Mouse (Mus musculus): ENCODE measurements around the gene Vmn2r66.

Vmn2r66 gene

GRCm38 (mm10) chr7:85012168-85012567, at the start of gene Vmn2r66:
Gene Vmn2r66, minus strand, starts transcription at chr7:85012268.
- no peak for DNase-seq

- no peak for DNase-seq
These were observed 15.4 kb downstream of the Vmn2r66 start for GRCm38 (mm10) chr7:84996694-84997093.

- no peak for DNase-seq
These were observed 48.1 kb downstream of the Vmn2r66 start, which contains the start of gene Vmn2r65 for GRCm38 (mm10) chr7:84964015-84964414. Gene Vmn2r65, minus strand, starts transcription at chr7:84964115.

Data from lung, postnatal 10 days (tissue).